Mouse (Mus musculus) intestine, embryonic 16.5 days (tissue): ENCODE results near the gene Rap1gap2. TPM values are rescaled to one million over a fixed set of nuclear protein-coding genes. Genes with fewer than 3 reads are reported as not detected.
"Not testable (repeated sequence)": the region's sequence is repeated elsewhere in the genome, so short reads cannot be mapped to it uniquely, and the experiment has no call there.

ENCODE experiments used
- ATAC-seq: fragments of 200-750 bp; cut with Nextera tagmentation; 2 replicates; pipeline ENCODE4 v1.8.0; 2017; ENCODE audit warnings: moderate TSS enrichment, moderate library complexity
- H3K27ac ChIP-seq: fragments of 300-500 bp; sonication (generic); 2 replicates; pipeline ENCODE4 v1.5.1; 2014; ENCODE audit warnings: mild to moderate bottlenecking, low read length
- H3K27me3 ChIP-seq: fragments of 300-500 bp; sonication (generic); replicated peaks from 2 replicates; pipeline ENCODE4 v1.6.1; 2014; ENCODE audit warnings: low read length, control low read depth, mixed read lengths; ENCODE audit not compliant: control insufficient read depth, insufficient read depth
- H3K36me3 ChIP-seq: fragments of 300-500 bp; sonication (generic); 2 replicates; pipeline ENCODE4 v1.6.1; 2014; ENCODE audit warnings: low read length, control low read depth; ENCODE audit not compliant: control insufficient read depth, insufficient read depth
- H3K4me1 ChIP-seq: fragments of 300-500 bp; sonication (generic); 2 replicates; pipeline ENCODE4 v1.6.1; 2014; ENCODE audit warnings: low read length, control low read depth, mixed read lengths; ENCODE audit not compliant: control insufficient read depth, insufficient read depth
- H3K4me2 ChIP-seq: fragments of 300-500 bp; sonication (generic); 2 replicates; pipeline ENCODE4 v1.6.1; 2014; ENCODE audit warnings: low read depth, low read length, control low read depth
- H3K4me3 ChIP-seq: fragments of 300-500 bp; sonication (generic); 2 replicates; pipeline ENCODE4 v1.5.1; 2014; ENCODE audit warnings: mild to moderate bottlenecking, low read length
- H3K9ac ChIP-seq: fragments of 300-500 bp; sonication (generic); 2 replicates; pipeline ENCODE4 v1.6.1; 2014; ENCODE audit warnings: low read depth, low read length
- H3K9me3 ChIP-seq: fragments of 300-500 bp; sonication (generic); 2 replicates; pipeline ENCODE4 v1.6.1; 2016; ENCODE audit warnings: low read length, control low read depth; ENCODE audit not compliant: control insufficient read depth
- WGBS: fragments of 180-500 bp; shearing (Covaris S2); extraction: QIAGEN DNeasy Blood & Tissue Kit; methylation state at CpG from one replicate; pipeline ENCODE4 v1.1.7; 2014; 5-methylcytosine and 5-hydroxymethylcytosine counted together
- polyA plus RNA-seq: library from polyadenylated mRNA; unstranded; fragments of >200 nt; fragmentation: Nextera tagmentation; extraction: Ambion mirVana; gene quantifications from 2 replicates; pipeline ENCODE4 v1.2.1, GENCODE M21; 2015

Rap1gap2 gene
- polyA plus RNA-seq, 1 experiment from 2014 or later = 8.4 TPM

DNA sequence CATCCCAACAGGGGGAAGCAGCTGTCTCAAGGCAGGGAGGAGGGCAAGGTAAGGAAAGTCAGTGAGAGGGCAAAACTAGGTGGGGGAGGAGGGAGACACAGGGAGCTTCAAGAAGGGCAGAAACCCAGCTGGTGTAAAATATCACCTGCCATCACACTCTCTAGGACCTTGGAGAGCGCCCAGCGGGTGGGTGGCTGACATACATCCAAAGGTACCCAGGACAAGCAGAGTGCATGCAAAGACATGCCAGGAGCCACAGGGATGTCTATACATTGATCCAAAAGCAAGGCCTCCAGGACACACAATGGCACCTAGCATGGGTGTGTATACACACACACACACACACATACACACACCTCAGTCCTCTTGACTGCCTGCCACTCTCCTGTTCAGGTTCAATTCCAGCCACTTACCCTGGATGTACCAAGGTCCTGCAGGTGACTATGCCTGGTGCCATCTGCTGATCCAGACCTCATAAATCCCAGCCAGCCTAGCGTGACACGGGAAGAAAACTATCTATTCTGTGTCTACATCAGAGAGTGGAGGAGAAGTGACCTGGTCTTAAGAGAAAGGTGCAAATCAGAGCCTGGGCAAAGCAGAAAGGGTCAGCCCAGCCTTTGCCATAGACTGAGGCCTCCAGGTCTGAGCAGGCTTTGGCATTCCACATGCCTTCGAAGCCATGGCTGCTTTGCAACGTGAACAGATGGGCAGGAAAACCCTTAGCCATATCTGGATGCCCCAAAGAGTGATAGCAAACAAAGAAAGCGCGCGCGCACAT lies 25.6 kb downstream of the Rap1gap2 start:
- no peak for ATAC-seq
- H3K4me2 ChIP-seq = no peak overlapping the region
- H3K27ac ChIP-seq = no peak overlapping the region
- 62% methylated on average over 10 of the region's 10 CpGs for WGBS
- H3K4me1 ChIP-seq = peaks cover 5% of the 10 kb centered on the region; the same call in 1 of the 2 replicates
- no peak overlapping the region for H3K9ac ChIP-seq
- H3K9me3 ChIP-seq = no peaks in the 10 kb centered on the region
- H3K4me3 ChIP-seq = no peak overlapping the region
- H3K27me3 ChIP-seq = peaks cover 21% of the 10 kb centered on the region
- no peaks in the 10 kb centered on the region for H3K36me3 ChIP-seq

DNA sequence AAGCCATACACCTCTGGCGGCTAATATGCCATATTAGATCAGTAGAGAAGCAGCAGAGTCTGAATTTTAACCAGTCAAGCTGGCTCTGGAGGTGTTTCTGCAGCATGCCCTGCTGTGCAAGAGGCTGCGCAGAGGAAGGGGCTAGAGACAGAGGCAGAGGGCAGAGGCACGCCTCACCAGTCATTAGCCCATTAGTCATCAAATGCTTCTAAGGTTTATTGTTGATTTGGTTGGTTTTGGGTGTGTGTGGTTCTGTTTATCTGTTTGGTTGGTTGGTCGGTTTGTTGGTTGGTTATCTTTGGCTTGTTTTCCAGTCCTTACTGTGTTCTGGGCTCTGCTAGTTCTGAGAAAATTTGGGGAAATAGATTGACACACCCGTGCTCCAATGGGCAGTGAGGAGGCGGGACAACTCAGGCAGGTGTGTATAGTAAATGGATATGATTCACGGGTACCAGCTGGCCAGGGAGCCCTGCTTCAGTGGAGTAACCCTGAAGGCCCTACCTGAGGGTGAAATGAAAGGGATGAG lies 26.8 kb downstream of the Rap1gap2 start:
- WGBS = 67% methylated on average over 7 of the region's 7 CpGs
- Histone ChIP-seq H3K36me3 (no peaks in the 10 kb centered on the region), H3K9ac (no peak overlapping the region), H3K4me1 (no peaks in the 10 kb centered on the region), H3K9me3 (no peaks in the 10 kb centered on the region), H3K27me3 (peaks cover 8% of the 10 kb centered on the region), H3K4me2 (no peak overlapping the region), H3K27ac (no peak overlapping the region), H3K4me3 (no peak overlapping the region)
- no peak for ATAC-seq

DNA sequence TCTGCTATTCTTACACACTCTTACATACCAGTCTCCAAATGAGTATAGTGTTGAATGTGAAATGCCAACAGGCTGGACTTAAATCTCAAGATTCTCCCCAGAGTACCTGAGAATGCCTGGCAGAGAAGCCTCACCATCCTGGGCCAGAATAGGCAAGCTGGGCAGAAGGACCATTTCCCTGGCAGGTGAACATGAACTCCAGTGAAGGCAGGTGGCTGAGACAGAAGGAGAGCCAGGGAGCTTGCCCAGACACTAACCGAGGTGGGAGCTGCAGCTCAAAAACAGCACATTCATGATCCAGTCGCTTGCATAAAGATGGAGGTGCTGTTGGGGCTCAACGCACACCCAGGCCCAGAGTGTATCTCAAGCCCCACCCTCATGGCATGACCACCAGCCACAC lies 28.3 kb downstream of the Rap1gap2 start:
- Histone ChIP-seq H3K4me3 (no peak overlapping the region), H3K36me3 (no peaks in the 10 kb centered on the region), H3K27me3 (no peaks in the 10 kb centered on the region), H3K9me3 (no peaks in the 10 kb centered on the region), H3K4me2 (no peak overlapping the region), H3K27ac (no peak overlapping the region), H3K9ac (no peak overlapping the region), H3K4me1 (no peaks in the 10 kb centered on the region)
- ATAC-seq = no peak
- 84% methylated on average over 3 of the region's 3 CpGs for WGBS

DNA sequence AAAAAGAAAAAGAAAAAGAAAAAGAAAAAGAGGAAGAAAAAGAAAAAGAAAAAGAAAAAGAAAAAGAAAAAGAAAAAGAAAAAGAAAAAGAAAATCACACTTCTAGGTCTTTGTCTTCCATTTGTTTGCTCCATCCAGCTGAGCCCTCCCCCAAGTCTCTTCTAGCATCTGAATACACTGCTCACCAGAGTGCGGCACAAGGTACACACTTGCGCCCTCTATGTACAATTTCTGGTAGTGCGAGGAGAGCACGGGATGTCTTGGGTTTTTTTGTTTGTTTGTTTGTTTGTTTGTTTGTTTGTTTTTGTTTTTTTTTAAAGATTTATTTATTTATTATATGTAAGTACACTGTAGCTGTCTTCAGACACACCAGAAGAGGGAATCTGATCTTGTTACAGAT lies 29.4 kb downstream of the Rap1gap2 start:
- WGBS = 55% methylated on average over 4 of the region's 4 CpGs
- not testable (repeated sequence) for H3K4me1 ChIP-seq, H3K4me3 ChIP-seq, H3K36me3 ChIP-seq, H3K9me3 ChIP-seq, H3K27me3 ChIP-seq, ATAC-seq, H3K27ac ChIP-seq, H3K9ac ChIP-seq, H3K4me2 ChIP-seq

DNA sequence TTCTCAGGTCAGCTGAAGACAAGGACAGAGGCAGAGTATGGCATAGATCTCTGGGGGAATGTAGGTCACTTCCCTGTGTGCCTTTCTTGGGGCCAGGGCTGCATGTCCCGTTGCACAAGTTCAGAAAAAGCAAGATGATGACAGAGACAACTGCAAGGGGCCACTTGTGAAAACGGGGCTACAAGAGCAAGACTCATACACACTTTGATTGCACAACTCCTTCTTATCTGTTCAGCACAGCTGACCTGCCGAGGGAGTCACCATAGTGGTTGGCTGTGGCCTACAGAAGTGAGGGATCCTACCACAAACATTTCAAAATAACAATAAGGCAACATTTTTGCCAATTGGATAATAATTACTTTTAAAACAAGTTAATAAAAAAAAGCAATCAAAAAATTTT lies 33.6 kb downstream of the Rap1gap2 start:
- no peak overlapping the region for H3K4me3 ChIP-seq
- H3K27me3 ChIP-seq = no peaks in the 10 kb centered on the region
- whole genome bisulfite sequencing = 49% methylated on average over 3 of the region's 3 CpGs
- peak; percentile 83 for ATAC-seq
- H3K4me2 ChIP-seq = no peak overlapping the region
- H3K9ac ChIP-seq = no peak overlapping the region
- no peaks in the 10 kb centered on the region for H3K36me3 ChIP-seq
- H3K4me1 ChIP-seq = peaks cover 6% of the 10 kb centered on the region
- H3K27ac ChIP-seq = no peak overlapping the region
- H3K9me3 ChIP-seq = no peaks in the 10 kb centered on the region

DNA sequence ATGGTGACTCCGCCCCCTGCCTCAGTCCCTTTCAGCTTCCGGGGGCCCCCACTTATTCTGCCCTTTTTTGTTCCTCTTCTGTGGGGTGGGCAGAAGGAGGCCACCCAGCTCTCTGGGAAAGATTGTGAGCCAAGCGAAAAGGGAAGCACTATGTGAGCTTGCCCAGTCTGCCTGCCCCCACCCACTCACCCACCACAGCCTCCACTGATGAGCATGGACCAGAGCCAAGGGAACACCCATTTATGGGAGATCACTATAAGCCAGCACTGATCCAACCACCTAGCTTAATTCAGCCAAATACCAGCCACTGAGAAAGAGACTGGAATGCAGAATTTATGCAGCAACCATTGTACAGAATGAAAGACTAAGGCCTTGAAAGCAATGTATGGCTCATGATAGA lies 34.8 kb downstream of the Rap1gap2 start:
- Histone ChIP-seq H3K4me1 (peaks cover 6% of the 10 kb centered on the region), H3K4me2 (no peak overlapping the region), H3K9ac (no peak overlapping the region), H3K4me3 (no peak overlapping the region), H3K27me3 (no peaks in the 10 kb centered on the region), H3K9me3 (no peaks in the 10 kb centered on the region), H3K27ac (no peak overlapping the region), H3K36me3 (no peaks in the 10 kb centered on the region)
- ATAC-seq = no peak
- 84% methylated on average over 3 of the region's 3 CpGs for WGBS

DNA sequence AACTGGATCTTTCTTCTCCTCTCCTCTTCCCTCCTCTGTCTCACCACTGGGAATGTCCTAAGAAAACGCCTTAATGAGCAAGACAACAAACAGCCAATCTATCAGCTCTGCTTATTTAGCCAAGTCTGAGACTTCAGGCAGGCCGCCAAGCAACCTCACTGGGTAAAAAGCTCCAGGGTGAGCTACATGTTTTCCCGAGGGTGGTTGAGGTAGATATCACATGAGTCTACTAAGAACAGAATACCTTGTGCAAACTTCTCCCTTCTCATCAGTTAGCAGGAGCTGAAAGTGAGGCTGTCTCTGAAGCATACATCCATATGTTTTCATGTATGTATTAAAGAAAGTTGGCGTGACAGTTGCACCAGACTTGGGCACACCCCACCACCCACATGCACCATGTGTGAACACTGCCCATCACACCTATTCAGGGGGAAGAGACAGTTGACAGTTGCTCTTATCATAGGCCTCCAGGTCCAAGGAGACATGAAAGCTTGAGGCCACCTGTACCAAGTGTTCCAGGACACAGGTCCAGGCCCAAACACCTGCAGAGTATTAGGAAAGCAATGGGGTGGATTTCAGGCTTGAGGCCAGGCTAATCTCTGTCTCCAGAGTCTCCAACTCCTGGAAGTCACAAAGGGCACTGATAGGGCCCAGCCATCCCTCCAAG lies 35.8 kb downstream of the Rap1gap2 start:
- peaks cover 6% of the 10 kb centered on the region for H3K4me1 ChIP-seq
- ATAC-seq = no peak
- no peaks in the 10 kb centered on the region for H3K36me3 ChIP-seq
- H3K4me2 ChIP-seq = no peak overlapping the region
- H3K9me3 ChIP-seq = no peaks in the 10 kb centered on the region
- no peaks in the 10 kb centered on the region for H3K27me3 ChIP-seq
- H3K4me3 ChIP-seq = no peak overlapping the region
- no peak overlapping the region for H3K9ac ChIP-seq
- no peak overlapping the region for H3K27ac ChIP-seq
- 67% methylated on average over 4 of the region's 4 CpGs for WGBS

DNA sequence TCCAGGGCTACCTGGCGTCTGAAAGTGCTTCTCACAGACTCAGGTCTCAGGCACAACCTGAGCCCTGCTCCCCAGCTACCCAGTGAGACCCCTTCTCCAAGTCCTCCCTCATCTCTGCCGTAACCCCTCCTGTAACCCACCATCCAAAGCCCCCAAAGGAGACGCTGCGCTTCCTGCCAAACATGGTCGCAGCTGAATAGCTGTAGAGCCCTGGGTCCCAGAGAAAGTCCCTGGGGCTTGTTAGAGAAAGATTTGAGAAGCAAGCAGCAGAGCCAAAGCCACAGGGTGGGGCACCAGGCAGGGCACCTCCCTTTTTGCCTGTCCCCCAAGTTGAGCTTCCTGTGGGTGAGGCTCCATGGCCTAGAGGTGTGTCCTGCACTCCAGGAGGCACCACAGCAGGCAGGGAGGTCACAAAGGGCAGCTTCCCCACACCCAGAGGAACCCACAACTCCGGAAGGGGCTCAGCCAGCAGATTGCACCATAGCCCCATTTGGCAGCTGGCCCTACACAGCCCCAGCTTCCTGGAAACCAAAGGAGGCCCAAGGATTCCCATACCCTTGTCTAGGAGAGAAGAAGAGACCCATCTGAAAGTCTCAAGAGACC lies 38.2 kb downstream of the Rap1gap2 start:
- Histone ChIP-seq H3K9me3 (no peaks in the 10 kb centered on the region), H3K4me3 (no peak overlapping the region), H3K9ac (no peak overlapping the region), H3K27ac (no peak overlapping the region), H3K4me2 (no peak overlapping the region), H3K4me1 (peaks cover 6% of the 10 kb centered on the region), H3K27me3 (no peaks in the 10 kb centered on the region), H3K36me3 (no peaks in the 10 kb centered on the region)
- WGBS = 75% methylated on average over 6 of the region's 6 CpGs
- ATAC-seq = peak; percentile 80

DNA sequence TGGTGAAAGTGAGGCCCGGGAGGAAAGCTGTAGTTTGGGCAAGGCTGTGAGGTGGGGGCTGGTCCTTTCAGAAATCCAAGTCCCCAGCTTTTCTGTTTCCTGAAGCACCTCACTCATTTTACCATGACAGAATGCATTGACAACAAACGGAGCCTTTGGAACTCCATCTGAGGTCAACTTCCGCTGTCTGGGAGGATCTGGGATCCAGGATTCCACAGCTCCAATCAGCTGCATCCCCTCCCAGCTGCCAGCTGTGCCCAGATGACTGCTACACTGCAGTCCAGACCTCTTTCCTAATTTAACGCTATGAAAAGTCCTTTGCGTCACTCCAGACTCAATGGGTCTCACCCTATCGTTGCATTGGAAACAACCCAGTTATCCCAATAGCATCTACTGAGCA lies 41.0 kb downstream of the Rap1gap2 start:
- 76% methylated on average over 6 of the region's 6 CpGs for WGBS
- Histone ChIP-seq H3K4me2 (no peak overlapping the region), H3K36me3 (no peaks in the 10 kb centered on the region), H3K4me3 (no peak overlapping the region), H3K4me1 (peaks cover 6% of the 10 kb centered on the region), H3K27me3 (no peaks in the 10 kb centered on the region), H3K9ac (no peak overlapping the region), H3K27ac (no peak overlapping the region), H3K9me3 (no peaks in the 10 kb centered on the region)
- no peak for ATAC-seq
